Mouse (Mus musculus) bone marrow macrophage, adult 2 months (primary cell): ENCODE results near the gene Med21.

Source experiments
- CTCF ChIP-seq: IDR thresholded peaks from 2 replicates; pipeline ENCODE4 v1.5.1; 2012; ENCODE audit warnings: low read depth, mild to moderate bottlenecking, low read length, moderate library complexity
- POLR2A ChIP-seq: IDR thresholded peaks from 2 replicates; pipeline ENCODE4 v1.6.1; 2012; ENCODE audit warnings: mild to moderate bottlenecking, low read depth, low read length, borderline replicate concordance

DNA sequence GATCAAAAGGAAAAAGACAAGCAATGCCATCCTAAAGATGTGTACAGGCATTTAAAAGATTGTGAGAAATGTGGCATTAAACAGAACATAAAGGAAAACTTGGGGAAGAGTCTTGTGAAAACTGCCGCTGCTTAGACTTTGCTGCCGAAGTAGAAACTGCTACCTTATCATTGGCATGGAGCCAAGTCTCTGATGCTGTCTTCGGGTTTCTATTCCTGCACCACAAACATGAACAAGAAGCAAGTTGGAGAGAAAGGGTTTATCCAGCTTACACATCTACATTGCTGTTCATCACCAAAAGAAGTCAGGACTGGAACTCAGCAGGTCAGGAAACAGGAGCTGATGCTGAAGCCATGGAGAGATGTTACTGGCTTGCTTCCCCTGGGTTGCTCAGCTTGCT is 10.8 kb downstream of the Med21 start:
- TF ChIP-seq POLR2A (no peak), CTCF (no peak)
